Mouse (Mus musculus): ENCODE measurements around the gene Zdhhc25.
A peak's percentile ranks its signal among the peaks of the same experiment; 100 is the strongest.

Gene Zdhhc25

DNA sequence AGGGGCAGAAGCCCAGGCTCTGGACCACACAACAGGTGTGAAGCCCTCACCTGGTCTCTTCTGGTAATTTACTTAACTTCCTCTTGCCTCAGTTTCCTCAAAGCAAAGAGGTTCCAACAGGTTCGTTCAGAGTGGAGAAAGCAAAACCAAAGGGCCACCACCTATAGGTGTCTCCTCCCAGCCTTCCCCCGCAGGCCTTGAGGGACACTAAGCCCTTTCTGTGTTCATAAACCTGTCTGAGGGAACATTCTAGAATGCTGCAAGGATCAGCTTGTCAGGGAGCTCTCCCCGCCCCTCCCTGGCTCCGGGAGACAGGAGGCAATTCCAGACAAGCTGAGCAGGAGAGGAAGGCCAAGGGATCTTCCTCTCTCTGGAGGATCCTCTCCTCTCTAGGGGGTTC, at the start of gene Zdhhc25:
Gene Zdhhc25, plus strand, starts transcription at position 301 of the 400 bp plus-strand sequence.
- no peak for DNase-seq (ENCODE audit: low read depth)

DNA sequence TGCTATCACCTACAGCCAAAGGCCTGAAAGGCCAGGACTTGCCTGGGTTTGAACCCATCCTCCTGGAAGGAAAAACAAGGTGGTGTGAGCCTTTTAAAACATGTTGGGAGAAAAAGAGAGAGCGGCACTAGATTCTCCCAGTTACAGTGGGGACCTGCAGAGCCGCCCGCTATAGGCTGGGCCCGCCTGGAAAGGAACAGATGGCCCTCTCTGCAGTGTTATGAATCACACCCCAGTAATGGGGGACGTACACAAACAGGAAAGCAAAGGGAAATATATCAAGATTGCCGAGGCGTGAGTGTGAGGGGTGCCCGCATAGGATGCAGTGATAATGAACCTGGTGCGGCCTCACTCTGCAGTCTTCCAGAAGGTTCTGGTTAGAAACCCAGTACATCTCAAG, 47.2 kb upstream of the Zdhhc25 start:
- DNase-seq (ENCODE audit: low read depth), result no peak

DNA sequence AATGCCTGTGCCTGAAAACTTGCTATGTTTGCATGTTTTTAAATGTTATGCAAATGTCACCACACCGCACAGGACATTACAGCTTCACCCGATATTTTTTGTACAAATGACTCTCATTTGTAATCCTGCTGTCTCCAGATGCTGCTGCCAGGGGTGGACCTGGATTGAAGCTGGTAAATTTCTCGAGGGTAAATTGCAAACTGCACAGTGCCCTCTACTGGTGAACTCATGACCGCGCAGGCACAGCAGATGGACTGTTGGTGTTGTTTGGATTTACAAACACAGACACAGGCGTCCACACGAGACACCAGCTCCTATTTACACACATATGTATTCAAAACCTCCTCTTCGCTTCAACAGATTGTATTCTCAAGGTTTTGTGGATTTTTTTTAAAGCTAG, 44.6 kb upstream of the Zdhhc25 start:
- peak; percentile 1 for DNase-seq (ENCODE audit: low read depth)

DNA sequence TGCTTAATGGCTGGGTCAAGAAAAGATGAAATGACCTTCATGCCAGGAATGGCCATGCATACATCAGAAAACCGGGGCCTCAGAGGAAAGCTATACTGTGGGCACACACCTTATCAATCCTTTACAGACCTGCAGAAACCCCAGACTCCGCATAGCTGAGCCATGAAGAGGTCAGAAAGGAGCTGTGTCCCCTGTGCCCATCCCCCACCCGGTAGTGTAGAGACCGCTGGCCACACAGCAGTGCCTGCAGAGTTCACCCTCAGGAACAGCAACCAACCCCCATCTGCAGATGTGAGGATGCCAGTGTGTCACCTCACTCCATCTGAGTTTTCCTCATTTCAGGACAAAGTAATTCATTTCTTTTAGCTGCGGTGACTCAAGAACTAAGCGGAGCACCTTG, 39.5 kb upstream of the Zdhhc25 start:
- DNase-seq (ENCODE audit: low read depth), result no peak

DNA sequence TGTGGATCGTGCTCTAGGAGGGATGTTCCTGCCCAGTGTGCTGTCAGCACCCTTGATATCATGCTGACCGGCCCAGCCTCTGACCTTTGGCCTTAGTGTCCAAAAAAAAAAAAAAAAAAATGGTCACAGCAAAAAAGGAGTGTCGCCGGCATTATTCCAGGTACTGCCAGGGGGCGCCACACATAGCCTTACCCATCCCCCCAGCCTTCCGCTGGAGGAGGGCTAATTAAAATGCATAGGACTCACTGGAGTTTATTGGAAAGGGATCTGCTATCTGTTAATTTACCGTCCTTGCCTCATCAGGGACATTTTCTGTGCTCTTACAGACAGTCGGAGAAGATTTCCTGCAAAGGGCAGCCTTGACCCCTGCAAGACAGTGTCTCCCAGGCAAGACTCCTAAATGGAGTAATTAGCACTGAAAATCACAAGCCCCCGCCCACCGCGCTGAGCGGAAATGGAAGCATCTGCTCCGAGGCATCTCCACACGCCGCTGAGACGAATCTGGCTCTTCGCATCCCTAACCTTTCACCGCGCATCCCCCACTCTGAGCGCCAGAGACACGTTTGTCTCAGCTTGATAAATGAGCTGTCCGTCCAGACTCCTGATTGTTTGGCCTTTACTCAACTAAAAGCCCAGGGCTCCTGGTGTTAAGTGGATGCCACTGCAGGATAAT, 38.9 kb upstream of the Zdhhc25 start:
- no peak for DNase-seq (ENCODE audit: low read depth)

DNA sequence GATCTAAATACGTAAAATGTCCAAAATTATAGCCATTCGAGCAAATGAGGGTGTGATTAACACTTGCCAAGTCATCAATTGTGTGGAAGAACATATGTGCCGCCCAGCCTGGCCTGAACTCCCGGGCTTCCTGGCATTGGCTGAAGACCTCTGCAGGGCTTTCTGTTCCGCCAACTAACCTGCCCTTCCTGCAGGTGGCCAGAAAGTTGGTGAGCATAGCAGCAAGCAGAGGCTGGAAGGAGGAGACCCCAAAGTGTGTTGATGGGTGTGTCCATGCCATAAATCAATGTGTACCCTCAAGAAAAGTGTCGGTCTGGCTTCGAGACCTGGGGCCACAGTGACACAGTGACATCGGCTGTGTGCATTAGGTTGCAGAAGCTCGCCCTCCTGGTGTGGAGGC, 34.8 kb upstream of the Zdhhc25 start:
- no peak for DNase-seq (ENCODE audit: low read depth)

DNA sequence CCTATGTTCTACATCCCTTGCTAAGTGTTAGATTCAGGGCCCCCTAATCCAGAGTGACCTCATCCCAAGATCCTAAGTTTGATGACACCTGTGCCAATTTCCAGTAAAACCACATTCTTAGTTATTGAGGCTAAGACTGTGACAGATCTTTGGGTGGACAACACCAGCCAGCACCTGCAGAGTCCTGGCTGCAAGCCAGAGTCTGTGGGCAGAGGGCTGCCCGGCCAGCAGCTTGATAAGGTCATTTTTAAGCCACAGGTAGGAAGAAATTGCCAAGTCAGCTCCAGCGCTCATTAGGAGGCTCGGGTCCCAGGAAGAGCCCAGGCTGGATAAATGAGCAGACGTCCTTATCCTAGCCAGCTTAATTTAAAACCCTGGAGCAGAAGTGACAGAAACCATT, 34.3 kb upstream of the Zdhhc25 start:
- DNase-seq (ENCODE audit: low read depth), result no peak

DNA sequence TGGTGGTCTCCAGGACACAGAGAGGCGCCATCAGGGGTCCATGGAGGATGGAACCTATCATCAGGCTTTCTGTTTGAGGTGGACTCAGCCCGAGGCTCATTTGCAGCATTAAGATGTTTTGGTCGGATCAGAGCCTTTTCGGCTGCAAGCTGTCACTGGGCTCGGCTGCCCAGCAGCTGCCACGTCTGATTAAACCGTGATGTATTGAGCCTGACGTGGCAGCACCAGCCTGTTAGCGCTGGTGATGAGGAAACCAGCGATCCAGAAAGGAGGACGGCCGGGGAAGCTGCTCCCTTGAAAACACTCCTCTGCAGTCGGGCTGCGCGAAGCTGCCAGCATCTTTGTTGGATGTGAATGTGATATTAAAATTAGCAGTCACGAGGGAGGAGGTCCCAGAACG, 29.4 kb upstream of the Zdhhc25 start:
- DNase-seq (ENCODE audit: low read depth), result no peak

DNA sequence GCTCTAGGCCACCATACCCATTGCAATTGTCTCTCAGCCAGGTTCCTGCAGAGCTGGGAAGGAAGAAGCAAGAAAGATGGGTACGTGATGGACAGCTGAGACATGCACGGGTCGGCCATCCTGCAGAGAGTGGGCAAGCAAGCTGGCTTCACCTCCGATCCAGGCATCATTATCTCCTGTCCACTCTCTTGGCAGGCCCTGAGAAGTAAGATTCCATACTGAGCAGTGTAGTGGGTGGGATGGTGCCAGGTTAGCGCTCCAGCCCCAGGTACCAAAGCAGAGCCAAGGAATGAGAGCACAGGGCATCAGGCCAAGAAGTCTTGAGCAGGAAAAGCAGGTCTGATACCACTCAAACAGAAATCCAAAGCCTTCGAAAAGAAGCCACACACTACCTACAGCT, 20.6 kb upstream of the Zdhhc25 start:
- DNase-seq (ENCODE audit: low read depth), result no peak

DNA sequence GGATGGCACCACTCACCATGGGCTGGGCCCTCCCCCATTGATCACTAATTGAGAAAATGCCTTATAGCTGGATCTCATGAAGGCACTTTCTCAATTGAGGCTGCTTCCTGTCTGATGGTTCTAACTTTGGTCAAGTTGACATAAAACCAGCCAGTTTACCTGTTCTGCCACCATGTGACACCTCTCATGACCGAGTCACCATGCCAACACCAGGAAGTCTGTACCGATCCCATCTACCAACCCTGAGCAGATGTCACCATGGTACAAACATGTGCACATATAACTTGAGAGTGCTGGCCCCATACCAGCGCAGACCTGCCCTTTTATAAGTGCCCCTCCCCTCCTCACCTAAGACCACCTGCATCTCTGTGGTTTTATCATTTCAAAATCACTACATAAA, 2.4 kb downstream of the Zdhhc25 start:
- no peak for DNase-seq (ENCODE audit: low read depth)

DNA sequence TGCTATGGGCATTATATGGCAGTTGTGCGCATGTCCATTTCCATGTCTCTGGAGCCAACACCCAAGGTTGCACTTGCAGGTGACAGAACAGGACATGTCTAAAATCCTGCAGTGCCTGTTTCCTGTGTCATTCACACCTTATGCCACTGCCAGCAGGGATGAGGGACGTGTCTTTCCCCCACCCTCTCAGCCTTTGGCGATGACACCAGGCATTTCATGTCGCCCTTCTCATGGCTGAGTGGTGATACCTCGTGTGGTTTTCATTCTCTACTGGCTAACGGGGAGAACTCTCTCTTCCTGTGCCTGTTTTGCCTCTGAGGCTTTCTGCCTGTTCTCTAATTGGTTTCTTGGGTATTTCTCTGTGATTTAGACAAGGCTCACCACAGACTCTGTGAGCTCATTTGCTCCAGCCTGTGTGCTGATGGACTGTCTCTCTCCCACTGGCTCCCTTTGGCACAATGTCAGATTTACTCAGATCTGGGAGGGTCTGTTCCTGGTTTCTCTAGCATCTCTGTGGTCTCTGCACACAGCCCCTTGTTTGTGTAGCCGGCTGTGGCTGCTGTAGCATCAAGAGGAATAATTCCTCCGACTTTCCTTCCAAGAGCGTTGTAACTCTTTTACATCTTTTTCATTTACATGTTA, 3.1 kb downstream of the Zdhhc25 start:
- no peak for DNase-seq (ENCODE audit: low read depth)

DNA sequence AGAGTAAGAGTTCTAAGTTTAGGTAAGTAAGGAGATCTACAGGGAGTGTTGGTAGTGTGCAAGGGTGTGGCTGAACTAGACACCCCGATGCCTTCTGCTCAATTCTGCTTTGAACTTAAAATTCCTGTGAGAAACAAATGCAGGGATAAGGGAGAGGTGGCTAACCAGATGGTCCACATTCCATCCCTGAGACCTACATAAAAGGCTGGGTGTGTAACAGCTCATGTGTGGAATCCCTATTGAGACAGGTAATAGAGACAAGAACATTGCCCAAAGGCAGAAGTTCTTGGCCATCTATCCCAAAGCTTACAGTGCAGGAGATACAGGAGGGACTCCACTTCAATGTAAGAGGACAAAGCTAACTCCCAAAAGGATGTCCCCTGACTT, 3.6 kb downstream of the Zdhhc25 start:
- no peak for DNase-seq (ENCODE audit: low read depth)

DNA sequence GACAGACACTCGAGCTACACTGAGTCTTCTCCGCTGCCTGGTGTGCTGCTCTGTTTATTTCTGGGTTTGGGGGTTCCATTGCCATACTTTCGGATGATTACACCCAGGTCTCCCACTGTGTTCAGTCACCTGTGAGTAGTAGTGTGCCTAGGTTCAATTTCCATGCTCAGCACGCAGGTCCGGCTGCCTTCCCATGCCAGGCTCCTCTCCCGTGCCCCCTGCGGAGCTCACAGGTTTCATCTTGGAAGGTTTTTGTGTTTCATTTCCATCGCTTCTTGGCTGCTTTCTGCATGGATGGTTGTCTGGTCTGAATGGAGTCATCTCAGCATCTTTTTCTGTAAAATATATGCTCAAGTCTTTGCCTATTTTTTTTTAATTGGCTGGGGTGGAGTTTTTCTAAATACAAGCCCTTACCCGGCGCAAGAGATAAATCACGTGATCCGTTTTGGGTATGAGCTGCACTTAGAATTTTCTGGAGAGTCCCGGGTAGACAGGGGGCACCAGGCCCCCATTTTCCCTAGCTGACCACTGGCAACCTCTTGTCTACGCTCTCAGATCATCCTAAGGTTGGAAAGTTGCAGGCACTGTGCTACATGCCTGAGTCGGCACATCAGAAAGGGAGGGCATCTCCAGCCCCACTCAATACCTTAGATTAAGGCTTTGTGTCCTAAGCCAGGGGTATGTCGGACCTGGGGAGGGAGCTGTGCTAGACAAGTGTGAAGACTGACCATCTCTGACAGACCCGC, 4.7 kb downstream of the Zdhhc25 start:
- no peak for DNase-seq (ENCODE audit: low read depth)

DNA sequence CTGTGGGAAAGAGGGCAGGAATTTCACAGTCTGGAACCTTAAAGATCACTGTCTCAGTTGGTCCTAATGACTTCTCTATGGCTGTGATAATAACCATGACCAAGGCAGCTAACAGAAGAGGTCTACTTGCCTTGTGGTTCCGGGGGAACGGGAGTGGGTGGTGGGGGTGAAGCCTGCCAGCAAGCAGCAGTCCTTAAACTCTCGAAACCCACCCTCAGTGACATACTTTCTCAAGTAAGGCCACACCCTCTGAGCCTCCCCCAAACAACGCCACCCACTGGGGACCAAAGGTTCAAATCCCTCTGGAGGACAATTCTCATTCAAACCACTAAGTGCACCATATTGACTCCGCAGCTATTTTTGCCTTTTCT, 5.3 kb downstream of the Zdhhc25 start:
- no peak for DNase-seq (ENCODE audit: low read depth)

DNA sequence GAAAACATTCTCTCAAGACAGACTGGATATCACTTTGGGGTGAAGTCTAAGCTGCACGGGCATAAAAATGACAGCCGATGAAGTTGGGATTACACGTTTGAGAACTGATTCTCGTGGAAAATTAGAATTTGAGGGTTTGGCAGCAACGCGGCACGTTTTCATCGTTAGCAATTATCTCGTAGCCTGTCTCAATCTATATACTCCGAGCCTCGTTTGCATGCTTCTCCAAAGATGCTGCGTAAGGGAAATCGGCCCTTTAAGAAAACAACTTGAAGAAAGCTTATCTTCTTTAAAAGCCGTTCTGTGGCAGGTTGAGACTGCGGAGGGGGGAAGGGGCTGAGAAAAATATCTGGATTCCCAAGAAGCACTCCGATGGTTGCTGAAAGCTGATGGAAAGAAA, 17.0 kb downstream of the Zdhhc25 start:
- no peak for DNase-seq (ENCODE audit: low read depth)

DNA sequence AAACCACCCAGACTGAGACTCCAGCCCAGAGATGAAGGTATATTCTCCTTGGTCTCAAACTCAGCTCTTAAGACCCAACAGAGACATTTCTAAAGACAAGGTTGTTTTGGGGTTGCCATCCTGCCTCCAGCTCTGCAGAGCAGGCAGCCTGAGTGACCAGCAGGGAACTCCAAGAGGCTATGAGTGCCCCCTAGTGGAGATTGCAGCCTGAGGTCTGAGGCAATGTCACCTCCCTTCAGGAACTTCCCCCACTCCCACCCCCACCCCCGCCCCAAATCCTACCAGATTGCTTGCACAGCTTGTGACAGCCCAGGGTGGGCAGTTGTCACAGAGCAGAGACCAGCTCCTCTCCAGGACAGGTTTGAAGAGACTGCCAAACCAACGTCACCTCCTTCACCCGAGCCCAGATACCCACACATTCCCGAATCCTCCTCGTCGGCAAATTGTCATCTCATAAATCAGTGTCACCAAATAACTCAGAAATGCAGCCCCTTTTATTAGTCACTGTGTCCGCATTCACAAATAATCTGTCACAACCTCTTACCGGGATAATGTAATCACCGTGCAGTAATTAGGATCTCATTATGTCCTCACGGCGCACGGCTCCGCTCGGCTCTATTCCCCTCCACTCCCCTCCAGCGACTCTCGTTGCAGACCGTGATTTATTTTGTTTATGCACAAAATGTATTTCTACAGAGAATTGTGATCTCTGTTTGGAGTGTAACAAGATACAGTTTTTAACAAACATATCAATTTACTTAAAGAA, 18.1 kb downstream of the Zdhhc25 start:
- DNase-seq (ENCODE audit: low read depth), result no peak

DNA sequence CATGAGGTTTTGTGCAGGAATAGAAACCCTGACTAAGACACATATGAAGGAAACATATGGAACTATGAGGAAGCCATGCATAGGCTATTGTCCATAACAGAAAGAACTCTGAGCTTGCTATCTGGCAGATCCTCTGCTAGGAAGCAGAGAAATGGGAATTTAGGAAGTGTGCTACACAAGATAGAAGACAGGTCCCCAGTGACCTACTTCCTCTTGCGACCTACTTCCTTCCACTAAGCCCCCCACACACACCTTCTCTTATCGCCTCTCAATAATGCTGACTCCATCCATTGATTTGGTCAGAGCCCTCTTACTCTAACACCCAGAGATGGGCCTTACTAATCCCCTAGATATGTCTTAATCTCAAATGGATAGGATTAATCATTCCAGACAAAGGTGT, 19.9 kb downstream of the Zdhhc25 start:
- no peak for DNase-seq (ENCODE audit: low read depth)

DNA sequence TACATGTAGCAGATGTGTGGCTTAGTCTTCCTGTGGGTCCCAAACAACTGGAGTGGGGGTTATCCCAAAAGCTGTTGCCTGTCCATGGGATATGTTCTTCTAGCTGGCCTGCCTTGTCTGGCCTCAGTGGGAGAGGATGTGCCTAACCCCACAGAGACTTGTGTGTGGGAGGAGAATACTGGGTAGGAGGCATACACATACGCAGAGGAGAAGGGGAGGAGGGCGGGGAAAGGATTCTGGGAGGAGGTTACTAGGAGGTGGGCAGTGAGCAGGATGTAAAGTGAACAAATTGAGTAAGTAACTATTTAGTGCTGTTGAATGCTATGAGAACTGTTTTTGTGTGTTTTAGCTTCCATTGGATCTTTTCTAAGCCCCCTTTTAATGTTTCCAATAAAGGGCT, 23.8 kb downstream of the Zdhhc25 start:
- DNase-seq (ENCODE audit: low read depth), result no peak

DNA sequence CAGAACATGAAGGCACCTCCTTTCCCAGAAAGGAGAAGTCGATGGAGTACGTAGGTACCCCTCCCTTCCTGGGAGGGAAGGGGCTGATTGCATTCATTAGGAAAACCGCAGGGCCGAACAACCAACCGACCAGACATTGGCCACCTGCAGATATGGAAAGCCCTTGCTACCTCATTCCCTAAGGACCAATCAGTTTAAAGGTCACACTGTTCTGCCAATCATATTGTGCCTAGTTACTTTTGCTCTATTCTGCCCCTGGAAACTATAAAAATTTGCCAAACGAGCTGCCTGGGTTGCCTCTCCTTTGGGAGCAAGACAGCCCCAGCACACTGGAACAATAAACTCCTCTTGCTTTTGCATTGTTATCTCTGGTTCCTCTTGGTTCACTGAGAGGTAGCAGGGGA, 24.8 kb downstream of the Zdhhc25 start:
- no peak for DNase-seq (ENCODE audit: low read depth)

DNA sequence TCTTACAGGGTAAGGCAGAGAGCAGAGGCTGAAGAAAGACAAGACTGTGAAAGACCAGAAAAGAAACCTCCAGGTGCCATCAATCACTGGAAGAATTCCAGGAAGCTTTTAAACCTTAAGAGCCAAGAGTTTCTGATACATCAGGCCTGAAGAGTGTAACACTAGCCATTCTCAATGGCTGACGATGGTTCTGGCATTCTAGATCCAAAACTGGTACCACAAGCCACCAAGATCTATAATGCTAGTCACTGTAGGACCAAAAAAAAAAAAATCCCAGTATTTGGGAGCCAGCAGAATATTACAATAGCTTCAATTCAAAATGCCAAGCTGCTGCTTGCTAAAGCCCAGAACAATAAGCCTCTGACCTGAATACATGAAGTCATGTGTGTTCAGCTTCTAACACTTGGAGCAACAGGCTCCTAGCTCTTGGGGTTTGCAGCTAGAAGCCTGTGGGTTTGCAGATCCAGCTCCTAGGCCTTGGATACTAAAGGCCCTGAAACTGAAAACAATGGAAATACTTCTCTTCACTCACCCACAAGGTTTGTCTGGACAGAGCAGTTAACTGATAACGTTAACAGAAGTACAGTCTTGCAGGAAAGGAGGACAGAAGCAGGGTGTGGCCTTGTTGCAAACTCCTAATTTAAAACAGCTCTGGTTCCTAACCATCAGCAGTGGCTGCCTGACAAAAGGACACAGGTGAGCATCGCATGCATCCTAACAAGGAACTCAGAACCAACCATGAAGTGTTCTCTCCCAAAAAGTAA, 25.4 kb downstream of the Zdhhc25 start:
- no peak for DNase-seq (ENCODE audit: low read depth)

DNA sequence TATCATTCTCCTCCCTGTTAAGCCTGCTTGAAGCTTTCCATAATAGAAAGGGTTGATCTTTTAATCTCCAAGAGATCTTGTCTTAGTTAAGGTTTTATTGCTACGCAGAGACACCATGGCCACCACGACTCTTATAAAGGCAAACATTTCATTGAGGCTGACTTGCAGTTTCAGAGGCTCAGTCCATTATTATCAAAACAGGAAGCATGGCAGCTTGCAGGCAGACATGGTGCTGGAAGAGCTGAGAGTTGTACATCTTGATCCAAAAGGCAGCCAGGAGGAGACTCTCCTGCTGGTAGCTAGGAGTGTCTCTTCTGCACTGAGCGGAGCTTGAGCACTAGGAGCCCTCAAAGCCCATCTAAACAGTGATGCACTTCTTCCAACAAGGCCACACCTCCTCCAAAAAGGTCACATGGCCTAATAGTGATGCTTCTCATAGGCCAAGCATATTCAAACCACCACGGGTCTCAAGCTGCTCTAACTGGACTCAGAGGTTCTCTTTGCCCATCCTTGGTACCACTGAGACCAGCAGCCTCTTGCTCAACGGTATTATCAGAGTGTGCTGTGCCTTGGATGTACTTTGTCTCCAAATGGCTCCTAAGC, 26.9 kb downstream of the Zdhhc25 start:
- no peak for DNase-seq (ENCODE audit: low read depth)

Measured in induced T-regulatory cell, adult 2 months (primary cell).